Mouse (Mus musculus) c-Kit-negative CD71-positive TER-119-positive erythroid progenitor cells, embryonic 14.5 days (primary cell): ENCODE measurements around the gene Ifit2.
"Not testable (repeated sequence)": the region's sequence is repeated elsewhere in the genome, so short reads cannot be mapped to it uniquely, and the experiment has no call there.

Experiments used
- DNase-seq: peaks from one replicate; pipeline ENCODE4 v3.0.0-alpha.2; 2013; ENCODE audit warnings: low read depth, low spot score

Gene Ifit2

GRCm38 (mm10) chr19:34596811-34597210, 46.3 kb downstream of the Ifit2 start:
- no peak for DNase-seq

- DNase-seq: no peak
Measured at GRCm38 (mm10) chr19:34598341-34598740, 47.8 kb downstream of the Ifit2 start.

GRCm38 (mm10) chr19:34599250-34599649, 48.8 kb downstream of the Ifit2 start:
- not testable (repeated sequence) for DNase-seq

GRCm38 (mm10) chr19:34601888-34602287, 51.4 kb downstream of the Ifit2 start, which contains the start of gene Ifit1bl1:
TSS of gene Ifit1bl1 (minus strand) at chr19:34601956.
- not testable (repeated sequence) for DNase-seq

- no peak for DNase-seq
Measured at GRCm38 (mm10) chr19:34605472-34605871, 55.0 kb downstream of the Ifit2 start.

- not testable (repeated sequence) for DNase-seq
Measured at GRCm38 (mm10) chr19:34607237-34608051, 57.0 kb downstream of the Ifit2 start, which contains the start of gene Ifit3b. TSS of gene Ifit3b (plus strand) at chr19:34607970.

GRCm38 (mm10) chr19:34610118-34610517, 59.6 kb downstream of the Ifit2 start:
- DNase-seq: not testable (repeated sequence)

- not testable (repeated sequence) for DNase-seq
Measured at GRCm38 (mm10) chr19:34612243-34613001, 61.9 kb downstream of the Ifit2 start.

- DNase-seq: no peak
Measured at GRCm38 (mm10) chr19:34620871-34621270, 70.4 kb downstream of the Ifit2 start.

GRCm38 (mm10) chr19:34623781-34624180, 73.3 kb downstream of the Ifit2 start:
- DNase-seq: no peak

GRCm38 (mm10) chr19:34624663-34625062, 74.2 kb downstream of the Ifit2 start:
- DNase-seq: no peak
